Mouse (Mus musculus): ENCODE results near the gene Selplg.

DNA sequence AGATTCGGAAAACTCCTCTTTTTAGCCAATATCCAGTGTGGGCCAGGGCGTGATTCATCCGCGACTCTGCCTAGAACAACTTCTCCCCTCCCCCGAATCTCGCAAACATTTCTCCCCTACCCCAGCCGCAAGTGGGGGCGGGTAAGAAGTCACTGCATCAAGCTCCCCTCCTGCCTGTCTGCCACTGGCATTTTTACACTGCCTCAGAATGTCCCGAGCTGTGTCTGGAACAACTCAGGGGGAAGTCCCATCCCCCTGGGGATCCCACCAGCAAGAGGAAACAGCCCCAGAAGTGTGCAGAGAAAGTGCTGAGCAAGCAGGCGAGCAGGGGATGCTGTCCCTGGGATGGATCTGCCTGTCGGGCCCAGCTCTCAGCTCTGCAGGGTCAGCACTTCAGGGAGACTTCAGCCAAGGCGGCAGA lies 48.9 kb downstream of the Selplg start:
- TF ChIP-seq CTCF (IDR thresholded peaks at IDR 0.05; ENCODE audit: low read depth, low read length), result no peak
- TF ChIP-seq GATA1 (IDR thresholded peaks at IDR 0.05; ENCODE audit: borderline replicate concordance, low read length), result no peak
- no peak for TF ChIP-seq POLR2AphosphoS5 (IDR thresholded peaks at IDR 0.05; ENCODE audit: insufficient replicate concordance, low read depth, low read length)
- no peak for TF ChIP-seq GATA2 (IDR thresholded peaks at IDR 0.05; ENCODE audit: borderline replicate concordance, low read depth, low read length)

Measured in G1E (cell line).